Mouse (Mus musculus) heart, adult 2 months (tissue): ENCODE measurements around the gene LTO1.

ENCODE experiments used
- CTCF ChIP-seq: fragments of 200-600 bp; IDR thresholded peaks from 2 replicates; pipeline ENCODE4 v1.8.1; 2022; ENCODE audit warnings: antibody characterized with exemption, mild to moderate bottlenecking, moderate library complexity
- EP300 ChIP-seq: fragments of 200-500 bp; IDR thresholded peaks from 2 replicates; pipeline ENCODE4 v1.6.1; 2011; ENCODE audit warnings: low read depth, low read length, control low read depth; ENCODE audit not compliant: insufficient read depth
- POLR2A ChIP-seq: fragments of 200-500 bp; IDR thresholded peaks from 2 replicates; pipeline ENCODE4 v1.6.1; 2011; ENCODE audit warnings: mild to moderate bottlenecking, low read depth, low read length, control low read depth; ENCODE audit not compliant: insufficient read depth

DNA sequence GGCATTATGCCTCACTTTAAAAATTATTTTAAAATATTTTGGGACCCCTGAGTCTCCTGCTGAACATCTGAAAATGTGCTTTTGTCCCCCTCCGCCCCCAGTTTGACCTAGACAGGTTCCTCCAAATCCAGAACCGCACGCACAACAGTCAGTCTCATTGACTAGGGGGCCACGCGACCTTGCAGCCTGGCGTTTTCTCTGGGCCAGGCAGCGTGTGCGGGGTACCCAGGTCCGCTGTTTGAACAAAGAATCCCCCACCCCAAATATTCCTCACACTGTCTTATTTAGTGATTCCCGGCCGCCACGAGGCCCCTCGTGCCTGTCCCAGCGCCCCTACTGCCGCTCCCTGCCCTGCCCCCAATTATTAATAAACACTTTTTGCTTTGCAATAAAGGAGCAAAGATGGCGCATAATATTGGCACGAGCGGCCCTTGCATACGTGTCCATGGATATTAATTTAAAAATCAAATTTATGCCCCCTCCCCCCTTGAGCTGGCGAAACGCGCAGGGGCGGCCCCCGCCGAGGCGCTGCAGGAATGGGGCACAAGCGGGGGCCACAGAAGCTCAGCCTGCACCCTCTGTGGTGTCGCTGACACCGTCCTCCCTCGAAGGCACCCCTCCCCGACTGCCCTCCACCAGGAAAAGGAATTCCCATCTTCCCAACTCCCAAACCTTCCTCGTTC is 23.9 kb downstream of the LTO1 start:
- TF ChIP-seq CTCF (no peak), POLR2A (no peak), EP300 (no peak)
